Mouse (Mus musculus): ENCODE measurements around the gene Galnt6.

DNA sequence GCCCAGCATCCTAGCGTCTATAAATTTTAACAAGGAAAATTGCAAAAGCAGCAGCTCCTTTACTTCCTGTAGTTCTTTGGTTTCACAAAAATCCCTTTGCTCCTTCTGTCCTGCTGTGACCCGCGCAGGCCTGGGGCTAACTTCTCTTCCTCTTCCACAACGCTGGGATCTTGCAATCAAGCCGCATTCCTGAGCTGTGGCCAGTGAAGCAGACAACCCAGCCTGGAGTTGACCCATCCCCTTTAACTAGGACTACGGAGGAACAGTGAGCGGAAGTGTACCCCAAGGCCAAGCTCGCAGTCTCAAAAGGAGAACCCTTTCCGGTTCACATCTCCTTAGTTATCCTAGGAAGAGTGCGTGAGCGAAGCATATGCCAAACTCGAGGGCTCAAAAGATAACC is 50.6 kb downstream of the Galnt6 start:
- TF ChIP-seq CTCF (IDR thresholded peaks at IDR 0.05; ENCODE audit: low read depth) (no peak), EP300 (IDR thresholded peaks at IDR 0.05; ENCODE audit: low read depth) (no peak)

Measured in liver, postnatal 0 days (tissue).